Mouse (Mus musculus) ES-CJ7 (cell line): ENCODE measurements around the gene Gfpt2.

Source experiments
- DNase-seq: peaks from one replicate; pipeline ENCODE4 v3.0.0; 2011; ENCODE audit warnings: low read depth, low spot score

Gfpt2 gene

GRCm38 (mm10) chr11:49840666-49841065 is 46.7 kb downstream of the Gfpt2 start:
- no peak for DNase-seq

- no peak for DNase-seq
Observed at GRCm38 (mm10) chr11:49841886-49842285, 47.9 kb downstream of the Gfpt2 start.

DNA sequence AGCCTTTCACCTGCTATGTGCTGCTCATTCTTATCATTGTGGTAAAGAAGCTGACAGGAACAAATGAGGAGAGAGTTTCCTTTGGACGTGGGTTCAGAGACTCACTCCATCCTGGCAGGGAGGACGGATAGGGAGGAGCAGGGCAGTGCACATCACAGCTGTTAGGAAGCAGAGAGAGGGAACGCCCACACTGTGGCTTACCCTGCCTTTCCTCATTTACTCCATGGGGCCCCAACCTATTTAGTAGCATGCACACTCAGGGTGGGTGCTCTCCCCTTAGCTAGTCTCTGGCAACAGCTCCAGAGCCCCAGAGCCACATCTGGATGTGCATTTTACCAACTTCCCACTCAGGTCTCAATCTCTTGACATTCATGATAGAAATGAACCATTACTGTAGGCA is 48.7 kb downstream of the Gfpt2 start:
- DNase-seq, result no peak

DNA sequence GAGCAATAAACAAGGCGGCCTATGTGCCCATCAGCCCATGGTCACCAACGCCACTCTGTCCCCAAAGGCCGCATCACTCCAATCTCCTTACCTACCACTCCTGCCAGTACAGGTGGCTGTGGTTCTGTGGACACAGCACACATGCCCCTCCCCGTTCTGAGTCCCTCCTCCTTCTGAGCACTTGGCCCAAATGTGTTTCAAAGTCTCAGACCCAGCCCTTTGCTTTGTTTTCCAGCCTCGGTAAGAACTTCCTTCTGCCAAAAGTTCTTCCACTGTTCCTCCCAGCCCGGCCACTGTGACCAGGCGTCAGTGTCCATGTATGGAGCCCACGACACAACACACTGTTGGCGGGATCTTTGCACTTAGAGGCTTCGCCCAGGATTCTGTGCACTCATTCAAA is 50.3 kb downstream of the Gfpt2 start:
- DNase-seq, result peak; percentile 32

- peak; percentile 73 for DNase-seq
Observed at GRCm38 (mm10) chr11:49844969-49845368, 51.0 kb downstream of the Gfpt2 start.

DNA sequence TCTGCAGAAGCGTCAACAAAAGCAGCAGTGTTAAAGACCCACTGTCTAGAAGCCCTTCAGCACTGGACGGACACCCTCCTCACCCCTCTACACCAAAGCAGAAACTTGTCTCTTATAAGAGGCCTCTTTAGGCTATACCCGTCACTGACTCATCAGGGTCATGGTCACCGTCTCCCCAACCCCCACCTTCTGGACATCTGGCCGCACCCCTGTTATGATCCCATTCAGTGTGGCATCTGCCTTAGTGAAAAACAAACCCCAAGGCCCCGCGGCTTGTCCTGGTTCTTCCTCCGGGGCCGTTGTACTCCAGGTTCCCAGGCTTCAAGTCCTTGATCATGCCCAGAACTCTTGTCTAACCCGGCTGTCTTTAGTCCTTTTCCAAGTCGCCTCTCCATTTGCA is 52.0 kb downstream of the Gfpt2 start:
- no peak for DNase-seq

- peak; percentile 99 for DNase-seq
Observed at GRCm38 (mm10) chr11:49846401-49847070, 52.6 kb downstream of the Gfpt2 start, which contains the start of gene Mapk9. Mapk9 (plus strand) TSS chr11:49846751.

GRCm38 (mm10) chr11:49847071-49847810 is 53.3 kb downstream of the Gfpt2 start:
- peak; percentile 19 for DNase-seq

GRCm38 (mm10) chr11:49847811-49848078 is 53.8 kb downstream of the Gfpt2 start:
- DNase-seq, result no peak

GRCm38 (mm10) chr11:49848080-49848815 is 54.3 kb downstream of the Gfpt2 start:
- DNase-seq, result no peak

DNA sequence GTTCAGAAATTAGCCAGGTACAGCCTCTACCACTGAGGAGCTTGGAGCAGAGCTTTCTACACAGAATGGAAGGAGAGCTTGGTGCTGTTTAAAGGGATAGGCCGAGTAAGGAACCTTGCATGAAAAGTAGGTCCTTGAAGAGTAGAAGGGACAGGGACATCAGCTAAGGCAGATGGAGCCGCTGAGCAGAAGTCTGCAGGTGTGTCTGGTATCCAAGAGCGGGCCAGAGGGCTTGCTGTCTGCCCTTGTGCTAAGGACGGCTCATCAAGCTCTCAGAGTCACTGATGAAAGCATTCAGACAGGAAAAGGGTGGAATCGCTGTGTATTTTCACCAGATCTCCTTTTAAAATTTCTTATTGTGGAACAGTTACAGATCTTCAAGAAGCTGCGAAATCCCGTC is 56.4 kb downstream of the Gfpt2 start:
- DNase-seq, result no peak

GRCm38 (mm10) chr11:49855144-49855543 is 61.2 kb downstream of the Gfpt2 start:
- no peak for DNase-seq

DNA sequence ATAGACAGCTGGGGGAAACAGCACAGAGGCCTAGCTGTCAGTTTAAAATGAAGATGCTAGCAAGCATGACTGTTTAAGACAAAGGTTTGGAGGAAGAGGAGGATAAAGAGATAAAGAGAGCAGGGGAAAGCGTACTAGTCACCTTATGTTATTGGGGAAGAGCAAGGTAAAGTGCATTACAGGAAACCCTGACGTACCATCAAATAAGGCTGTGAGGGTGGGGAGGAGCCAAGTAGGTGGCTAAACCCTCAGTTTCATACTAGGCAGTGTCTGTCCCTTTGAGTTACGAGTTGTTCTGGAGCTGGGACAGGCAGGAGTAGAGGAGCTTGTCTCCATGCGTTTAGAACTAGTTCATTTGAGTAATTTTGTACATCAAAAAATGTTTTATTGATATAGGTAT is 67.2 kb downstream of the Gfpt2 start:
- DNase-seq, result no peak

DNA sequence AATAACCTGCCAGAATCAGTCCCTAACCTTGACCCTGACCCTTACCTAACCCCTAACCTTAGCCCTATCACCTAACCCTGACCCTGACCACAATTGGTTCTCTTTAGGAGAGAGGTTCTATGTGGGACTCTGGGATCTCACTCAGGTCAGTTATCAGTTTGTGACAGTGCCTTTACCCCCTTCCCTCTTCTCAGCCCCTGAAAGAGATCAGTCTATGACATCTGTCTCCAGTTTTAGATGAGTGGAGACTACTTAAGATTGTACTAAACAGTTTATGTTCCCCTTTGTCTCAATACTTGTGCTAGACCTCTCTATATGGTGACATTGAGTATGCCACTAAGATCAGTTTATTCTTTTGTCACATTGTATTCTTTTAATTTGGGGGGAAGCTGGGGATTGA is 69.9 kb downstream of the Gfpt2 start:
- no peak for DNase-seq

DNA sequence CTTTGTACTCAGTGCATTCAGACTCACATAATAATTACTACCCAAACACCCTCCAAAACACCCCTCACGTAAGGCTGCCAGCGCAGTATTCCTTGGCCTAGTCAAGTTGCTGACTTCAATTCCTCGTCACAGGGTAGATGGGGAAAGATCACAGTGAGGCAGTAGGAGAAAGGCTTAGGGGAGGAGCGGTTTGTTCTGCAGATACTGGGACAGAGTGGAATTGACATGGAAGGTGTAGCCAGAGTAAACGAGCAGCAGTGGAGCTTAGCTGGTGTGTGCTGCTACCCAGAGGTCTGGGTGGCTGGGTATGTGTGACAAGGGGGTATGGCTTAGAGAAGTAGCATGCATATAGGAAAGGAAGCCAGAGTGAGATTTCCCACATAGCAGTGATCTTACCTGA is 73.3 kb downstream of the Gfpt2 start:
- no peak for DNase-seq

GRCm38 (mm10) chr11:49869762-49870161 is 75.8 kb downstream of the Gfpt2 start:
- DNase-seq, result peak; percentile 57

DNA sequence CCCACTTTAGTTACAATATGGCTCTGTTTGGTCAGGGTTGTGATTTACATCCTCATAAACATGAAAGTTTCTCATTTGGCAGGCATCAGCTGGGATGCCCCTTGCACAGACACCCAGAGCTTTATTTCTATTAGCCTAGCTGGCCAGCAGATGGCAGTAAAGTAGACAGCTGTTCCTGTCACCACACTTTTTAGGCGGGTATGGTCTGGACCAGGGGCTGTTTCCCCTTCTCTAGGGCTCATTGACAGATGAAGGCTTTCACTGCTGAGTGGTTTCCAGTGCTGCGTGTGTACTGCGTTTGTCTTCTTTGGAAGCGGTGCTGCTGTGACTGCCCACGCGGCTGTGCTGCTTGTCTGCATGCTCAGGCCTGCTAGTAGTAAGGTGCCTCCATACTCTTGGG is 77.9 kb downstream of the Gfpt2 start:
- peak; percentile 62 for DNase-seq

DNA sequence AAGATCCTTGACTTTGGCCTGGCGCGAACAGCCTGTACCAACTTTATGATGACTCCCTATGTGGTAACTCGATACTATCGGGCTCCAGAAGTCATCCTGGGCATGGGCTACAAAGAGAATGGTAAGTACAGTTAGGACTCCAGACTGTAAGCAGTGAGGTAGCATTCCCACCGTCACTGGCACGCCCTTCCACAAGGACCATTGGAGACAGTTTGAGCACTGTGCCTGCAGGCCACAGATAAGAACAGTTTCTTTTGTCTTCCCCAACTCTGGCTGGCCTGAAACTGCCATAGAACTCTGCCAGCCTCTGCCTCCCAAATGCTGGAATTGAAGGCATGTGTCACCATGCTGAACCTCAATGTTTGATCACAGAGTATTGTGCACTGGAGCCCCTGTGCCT is 78.8 kb downstream of the Gfpt2 start:
- no peak for DNase-seq

GRCm38 (mm10) chr11:49876948-49877817 is 83.2 kb downstream of the Gfpt2 start:
- no peak for DNase-seq

GRCm38 (mm10) chr11:49879950-49880642 is 86.1 kb downstream of the Gfpt2 start:
- no peak for DNase-seq

GRCm38 (mm10) chr11:49883394-49883793 is 89.4 kb downstream of the Gfpt2 start:
- no peak for DNase-seq
